ENCODE assay signal across 16 mouse cellular contexts in genomic region chr6:51693984-51694383, GRCm38 (mm10).
"Had no signal": no experiment of that assay in that cellular context is flagged by ENCODE, and none has a peak within 500 bp of the region (broad histone marks: within the 10 kb centered on the region; RNA-seq: fewer than 3 reads in every experiment).

No protein-coding gene starts in this region.

- H3K27me3 ChIP-seq: lung, embryonic 15.5 days; midbrain, embryonic 13.5 days; midbrain, embryonic 15.5 days; neural tube, embryonic 12.5 days had no signal

- DNase-seq: lung, adult 2 months; lung, postnatal 14 days; lung, postnatal 36 days; right cerebral cortex, postnatal 14 days; spleen, adult 18-20 months; thymus, adult 18-20 months; thymus, postnatal 14 days; thymus, postnatal 36 days had no signal

- H3K4me3 ChIP-seq: lung, embryonic 15.5 days; megakaryocyte, embryonic 14.5 days; midbrain, embryonic 13.5 days; midbrain, embryonic 15.5 days; neural tube, embryonic 12.5 days had no signal

- H3K4me1 ChIP-seq: megakaryocyte, embryonic 14.5 days; neural tube, embryonic 12.5 days had no signal

- H3K9me3 ChIP-seq: lung, embryonic 15.5 days; megakaryocyte, embryonic 14.5 days; midbrain, embryonic 13.5 days; midbrain, embryonic 15.5 days; neural tube, embryonic 12.5 days had no signal

- H3K4me2 ChIP-seq: lung, embryonic 15.5 days; midbrain, embryonic 11.5 days; midbrain, embryonic 13.5 days; midbrain, embryonic 15.5 days; neural tube, embryonic 12.5 days had no signal

- H3K27ac ChIP-seq: lung, embryonic 15.5 days; macrophage; midbrain, embryonic 13.5 days; midbrain, embryonic 15.5 days; neural tube, embryonic 12.5 days had no signal

- H3K36me3 ChIP-seq: lung, embryonic 15.5 days; midbrain, embryonic 13.5 days; midbrain, embryonic 15.5 days; neural tube, embryonic 12.5 days had no signal

- ATAC-seq: lung, postnatal 0 days; midbrain, embryonic 13.5 days; midbrain, embryonic 15.5 days had no signal

- H3K9ac ChIP-seq: lung, embryonic 15.5 days; midbrain, embryonic 13.5 days; midbrain, embryonic 15.5 days; neural tube, embryonic 12.5 days had no signal
